Mouse (Mus musculus): ENCODE measurements at regions not wholly inside any gene's neighbourhood (a gene's known extent, or its start where the extent isn't known, plus 50 kb on each side); places are given as distances from the start of the nearest gene placed in this dataset.

- no peak for DNase-seq (ENCODE audit: low spot score)
- intact Hi-C loops (cut with DNase I), result no loop called here
These were observed 88.2 kb upstream of the Lifr start for GRCm38 (mm10) chr15:7002226-7002625.

DNA sequence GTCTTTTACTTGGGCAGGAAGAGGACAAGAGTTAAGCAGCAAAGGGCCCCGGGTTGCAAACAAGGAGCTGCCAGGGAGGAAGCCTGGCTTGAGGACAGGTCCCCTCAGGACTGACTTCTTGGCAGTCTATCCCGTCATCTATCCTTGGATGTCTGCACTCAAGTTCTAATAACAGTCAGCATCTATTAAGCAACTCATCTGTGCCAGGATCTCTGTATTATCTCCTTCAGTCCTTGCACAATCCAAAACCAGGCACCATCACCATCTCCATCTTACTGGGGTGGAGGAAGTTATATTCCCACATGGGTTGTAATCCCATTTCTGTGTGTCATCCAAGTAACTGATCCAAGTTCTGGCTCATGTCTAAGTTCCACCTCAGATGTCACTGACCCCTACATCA is 87.1 kb upstream of the Lifr start:
- intact Hi-C loops (cut with DNase I), result no loop called here
- DNase-seq (ENCODE audit: low spot score), result no peak

DNA sequence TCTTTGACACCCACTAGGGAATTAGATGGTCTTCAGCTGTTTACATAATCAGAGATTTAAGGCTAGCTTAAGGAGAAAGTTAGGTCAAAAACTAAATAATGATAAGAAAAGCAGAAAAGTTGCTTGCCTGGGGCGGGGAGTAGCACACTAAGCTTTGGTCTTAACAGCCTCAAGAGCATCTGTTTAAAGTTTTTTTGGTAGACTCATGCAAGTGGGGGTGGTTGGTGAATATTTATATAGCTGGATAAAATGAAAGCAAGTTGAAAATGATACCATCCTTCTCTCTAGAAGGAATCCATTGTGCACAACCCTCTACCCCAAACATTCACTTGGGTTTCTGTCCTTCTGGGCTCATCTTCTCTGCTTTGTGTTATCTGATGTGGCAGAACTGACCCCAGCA is 85.3 kb upstream of the Lifr start:
- intact Hi-C loops (cut with DNase I), result loop anchor here (5.0 kb wide), 1 partner anchor 88 kb away; no protein-coding TSS in a partner anchor
- DNase-seq (ENCODE audit: low spot score), result no peak

GRCm38 (mm10) chr15:7006271-7006670 is 84.1 kb upstream of the Lifr start:
- intact Hi-C loops (cut with DNase I), result loop anchor here (5.0 kb wide), 1 partner anchor 89 kb away; no protein-coding TSS in a partner anchor
- DNase-seq (ENCODE audit: low spot score), result no peak

DNA sequence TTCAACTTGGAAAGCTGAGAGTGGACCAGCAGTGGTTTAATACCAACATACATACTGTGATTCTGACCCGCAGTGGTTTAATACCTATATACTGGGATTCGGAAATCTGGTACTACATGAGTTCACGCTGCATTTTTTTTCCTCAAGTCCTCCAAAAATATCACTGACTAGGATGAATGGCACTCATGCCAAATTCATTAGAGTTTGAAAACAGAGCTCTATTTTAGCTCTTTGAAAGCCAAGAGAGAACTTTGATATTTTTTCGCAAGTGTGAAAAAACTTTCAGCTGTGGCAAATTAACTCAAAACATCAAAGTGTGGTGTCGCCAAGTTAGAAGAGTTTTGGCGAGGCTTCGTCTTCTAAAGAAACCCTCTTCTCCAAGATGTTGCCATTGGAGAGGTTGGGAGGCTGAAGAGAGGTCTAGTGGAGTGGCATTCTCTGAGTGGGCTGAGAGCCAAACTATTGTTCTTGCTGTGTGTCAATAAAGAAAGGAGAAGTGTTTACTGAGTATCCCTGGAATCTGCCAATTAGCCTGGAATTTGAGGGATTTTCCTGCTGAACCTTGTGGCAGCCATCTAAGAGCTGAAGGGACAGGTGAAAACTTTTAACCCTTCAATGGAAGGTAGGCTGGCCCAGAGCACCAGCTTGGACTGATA is 81.6 kb upstream of the Lifr start:
- intact Hi-C loops (cut with DNase I), result loop anchor here (5.0 kb wide), 1 partner anchor 92 kb away; no protein-coding TSS in a partner anchor
- DNase-seq (ENCODE audit: low spot score), result no peak

DNA sequence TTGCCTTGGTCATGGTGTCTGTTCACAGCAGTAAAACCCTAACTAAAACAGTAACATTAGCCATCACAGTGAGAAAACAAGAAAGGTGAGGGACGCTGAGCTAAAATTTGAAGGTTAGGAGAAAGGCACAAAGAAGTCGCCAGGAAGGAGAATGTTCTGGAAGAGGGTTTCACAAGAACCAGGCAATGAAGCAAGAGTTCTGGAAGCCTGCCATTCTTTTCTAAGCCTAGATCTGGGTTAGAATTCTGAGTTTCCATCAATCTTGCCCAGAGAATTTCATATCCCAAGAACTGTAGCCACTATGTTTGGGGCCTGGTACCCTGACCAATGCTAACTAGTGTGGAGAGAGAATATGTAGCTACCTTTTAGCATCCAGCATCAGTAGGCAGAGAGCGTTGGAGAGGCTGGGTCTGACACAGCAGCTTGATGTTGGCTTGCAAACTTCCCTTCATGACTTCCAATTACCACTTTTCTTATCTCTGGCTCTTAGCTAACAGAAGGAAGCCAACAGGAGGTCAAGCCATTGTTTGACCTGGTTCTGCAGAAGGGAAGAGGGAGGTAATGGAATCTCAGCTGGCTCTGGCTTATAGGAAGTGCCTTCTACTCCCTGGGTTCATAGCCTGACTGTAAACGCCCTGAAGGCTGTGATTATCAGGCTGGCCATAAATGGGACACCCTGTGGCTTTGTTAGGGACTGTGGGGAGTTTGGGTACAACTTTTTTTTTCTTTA is 79.3 kb upstream of the Lifr start:
- no peak for DNase-seq (ENCODE audit: low spot score)
- intact Hi-C loops (cut with DNase I), result no loop called here

DNA sequence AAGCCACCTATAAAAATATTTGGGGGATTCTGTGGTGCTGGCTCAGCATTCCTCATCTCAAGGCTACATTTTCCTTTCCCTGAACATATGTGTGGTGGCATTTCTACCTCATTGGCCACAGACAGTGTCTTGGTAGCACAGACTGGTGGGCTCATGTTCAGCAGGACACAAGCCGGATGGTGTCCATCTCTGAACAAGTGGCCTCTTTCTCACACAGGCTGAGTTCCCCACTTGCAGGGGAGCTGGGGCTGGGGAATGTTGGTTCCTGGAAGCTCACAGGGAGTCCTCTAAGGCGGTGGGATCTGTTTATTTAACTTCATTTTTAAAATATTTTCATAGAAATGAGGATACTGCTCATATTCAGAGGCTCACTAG is 78.7 kb upstream of the Lifr start:
- intact Hi-C loops (cut with DNase I), result no loop called here
- no peak for DNase-seq (ENCODE audit: low spot score)

DNA sequence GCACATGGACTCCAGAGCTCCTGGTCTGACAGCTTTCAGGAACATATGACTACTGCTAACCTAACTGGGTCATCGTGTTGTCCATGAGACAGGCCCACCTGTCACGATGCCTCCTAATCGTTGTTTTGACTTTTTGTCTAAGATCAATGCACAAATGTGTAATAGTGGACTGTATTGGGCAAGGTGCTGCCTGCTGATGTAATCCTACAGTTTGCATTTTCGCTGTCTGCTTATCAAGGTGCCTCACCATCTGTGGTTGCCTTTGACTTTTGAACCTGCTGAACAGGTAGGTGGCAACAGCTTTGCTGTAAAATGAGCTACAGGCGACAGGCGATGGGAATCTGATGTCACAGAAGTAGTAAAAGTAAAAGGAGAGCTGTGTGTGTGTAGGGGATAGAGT is 78.0 kb upstream of the Lifr start:
- no peak for DNase-seq (ENCODE audit: low spot score)
- intact Hi-C loops (cut with DNase I), result no loop called here

DNA sequence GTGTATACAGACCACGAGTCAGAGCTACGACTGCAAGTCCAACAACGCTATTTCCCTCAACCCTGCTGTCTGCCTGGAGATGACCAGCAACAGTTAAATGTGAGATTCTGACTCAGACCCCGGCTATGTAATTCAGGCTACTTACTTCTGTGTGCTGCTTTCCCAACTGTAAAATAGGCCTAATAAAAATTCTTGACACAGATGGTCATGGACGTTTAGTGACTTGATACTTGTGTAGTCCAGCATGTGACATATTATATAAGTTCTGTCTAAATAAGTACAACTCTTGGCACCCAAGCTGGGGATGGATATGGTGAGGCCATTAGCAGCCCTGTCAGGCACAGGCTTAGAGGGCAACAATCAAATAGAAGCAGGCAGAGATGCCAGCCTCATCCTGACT is 77.4 kb upstream of the Lifr start:
- intact Hi-C loops (cut with DNase I), result no loop called here
- no peak for DNase-seq (ENCODE audit: low spot score)

DNA sequence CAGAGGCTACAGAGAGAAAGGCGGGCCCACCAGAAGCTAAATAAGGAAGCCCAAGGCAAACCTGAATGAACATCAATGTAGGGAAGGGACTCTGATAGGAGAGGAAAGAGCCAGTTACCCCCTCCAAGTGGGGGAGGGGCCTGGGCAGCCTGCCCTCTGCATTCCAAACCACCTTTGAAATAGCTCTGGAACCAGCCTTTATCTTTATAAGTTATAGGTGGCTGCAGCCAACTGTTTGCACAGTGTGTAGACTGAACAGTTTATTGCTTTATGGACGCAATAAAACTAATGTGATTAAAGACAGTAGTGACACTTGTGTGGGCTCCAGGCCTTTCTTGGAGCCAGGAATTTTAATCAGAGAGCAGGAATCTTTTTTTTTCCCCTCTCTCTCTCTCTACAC is 75.4 kb upstream of the Lifr start:
- intact Hi-C loops (cut with DNase I), result no loop called here
- no peak for DNase-seq (ENCODE audit: low spot score)

DNA sequence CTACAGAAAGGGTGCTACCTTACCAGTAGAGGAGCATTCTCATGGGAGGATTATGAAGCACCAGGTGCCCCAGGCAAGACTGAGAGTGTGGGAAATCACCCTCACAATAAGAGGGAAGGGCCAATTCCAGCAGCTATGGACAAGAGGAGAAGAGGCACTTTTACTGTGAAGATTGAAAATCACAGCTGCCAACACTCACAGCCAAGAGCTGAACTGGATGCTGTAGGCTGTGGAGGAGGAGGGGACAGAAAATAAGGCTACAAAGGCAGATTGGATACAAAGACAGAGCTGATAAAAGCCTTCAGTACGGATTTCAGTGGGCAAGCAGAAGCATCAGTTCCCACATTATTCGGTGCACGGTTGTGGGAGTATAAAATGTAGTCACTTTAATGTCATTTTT is 74.4 kb upstream of the Lifr start:
- no peak for DNase-seq (ENCODE audit: low spot score)
- intact Hi-C loops (cut with DNase I), result no loop called here

DNA sequence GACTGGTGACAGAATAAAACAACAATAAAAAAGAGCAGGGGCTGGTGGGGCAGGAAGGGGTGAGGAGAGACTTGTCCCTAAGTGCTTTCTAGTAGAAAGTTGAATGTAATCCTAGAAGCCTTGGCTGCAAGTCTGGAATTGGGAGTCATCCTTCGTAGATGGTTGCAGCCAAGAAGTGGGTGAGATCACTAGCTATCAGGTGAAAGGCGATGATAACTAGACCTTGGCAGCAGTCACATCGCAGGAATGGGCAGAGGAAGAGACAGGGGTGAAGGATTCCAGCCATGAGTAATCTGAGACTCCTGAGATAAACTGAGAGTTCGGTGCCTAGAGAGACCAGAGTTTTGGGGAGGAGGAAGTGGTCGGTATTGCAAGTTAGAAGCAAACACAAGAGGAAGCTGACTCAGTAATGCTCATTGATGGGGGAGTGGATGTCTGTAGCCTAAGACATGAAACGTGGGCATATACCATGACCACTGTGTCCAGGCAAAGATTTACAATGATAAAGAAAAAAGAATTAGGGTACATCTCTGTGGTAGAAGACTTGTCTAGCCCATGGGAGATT is 73.1 kb upstream of the Lifr start:
- intact Hi-C loops (cut with DNase I), result no loop called here
- no peak for DNase-seq (ENCODE audit: low spot score)

DNA sequence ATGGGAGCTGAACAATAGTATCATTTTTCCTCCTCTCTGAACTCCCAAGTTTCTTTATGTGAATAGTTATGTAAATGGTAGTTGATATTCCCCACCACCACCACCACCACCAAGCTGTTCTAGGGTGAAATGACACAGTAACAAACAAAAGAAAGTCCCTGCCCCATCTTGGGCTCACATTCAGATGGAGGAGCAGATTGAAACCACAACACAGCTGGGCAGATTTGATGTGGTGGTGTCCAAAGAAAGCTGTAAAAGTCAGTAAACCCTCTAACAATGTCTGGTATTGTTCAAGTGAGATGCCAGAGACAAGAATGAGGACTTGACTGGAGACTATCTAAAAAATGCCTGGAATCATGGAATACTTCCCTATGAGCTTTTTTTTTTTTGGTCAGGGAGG is 67.8 kb upstream of the Lifr start:
- no peak for DNase-seq (ENCODE audit: low spot score)
- intact Hi-C loops (cut with DNase I), result no loop called here

DNA sequence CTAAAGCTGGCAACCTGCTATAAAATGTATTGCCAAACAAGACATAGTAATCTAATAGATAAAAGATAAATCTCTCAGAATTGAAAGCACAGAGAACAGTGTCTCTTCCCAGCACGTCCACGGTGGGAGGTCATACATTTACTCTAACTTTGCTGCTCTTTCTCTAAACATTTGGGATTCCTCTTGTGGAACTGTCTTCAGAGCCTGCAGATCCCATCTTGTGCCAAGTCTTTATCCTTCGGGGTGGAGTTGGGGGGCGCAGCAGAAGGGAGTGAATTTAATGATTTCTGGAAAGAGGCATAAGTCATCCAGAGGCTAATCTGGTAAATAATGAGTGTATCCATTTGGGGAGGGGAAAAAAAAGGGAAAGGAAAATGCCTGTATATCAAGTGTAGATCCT is 65.2 kb upstream of the Lifr start:
- DNase-seq (ENCODE audit: low spot score), result no peak
- intact Hi-C loops (cut with DNase I), result no loop called here

DNA sequence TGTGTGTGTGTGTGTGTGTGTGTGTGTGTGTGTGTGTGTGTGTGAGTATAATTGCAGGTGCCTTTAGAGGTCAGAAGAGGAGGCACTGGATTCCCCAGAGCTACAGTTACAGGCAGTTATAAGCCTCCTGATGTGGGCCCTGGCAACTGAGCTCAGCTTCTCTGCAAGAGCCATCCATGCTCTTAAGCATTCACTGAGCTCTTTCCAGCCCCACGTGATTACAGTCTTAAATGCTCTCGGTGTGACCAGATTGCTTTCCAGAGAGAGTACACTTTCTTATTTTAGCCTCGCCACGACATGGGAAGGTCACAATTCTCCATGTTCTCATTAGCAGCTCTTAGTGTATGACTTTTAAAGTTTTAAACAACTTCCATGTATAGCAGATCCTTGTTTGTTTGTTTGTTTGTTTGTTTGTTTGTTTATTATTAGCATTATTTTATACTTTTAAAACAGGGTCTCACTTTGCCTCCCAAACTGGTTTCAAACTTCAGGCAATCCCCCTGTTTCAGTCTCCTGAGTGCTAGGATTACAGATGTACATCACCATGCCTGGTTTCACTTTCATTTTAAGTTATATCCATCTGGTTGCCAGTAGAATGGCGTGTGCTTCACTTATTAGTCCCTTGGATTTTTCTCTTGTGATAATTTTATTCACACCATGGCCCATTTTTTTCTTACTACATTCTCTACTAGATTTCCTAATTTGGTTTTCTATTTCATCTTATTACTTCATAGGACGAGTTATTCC is 58.9 kb upstream of the Lifr start:
- intact Hi-C loops (cut with DNase I), result no loop called here
- no peak for DNase-seq (ENCODE audit: low spot score)

DNA sequence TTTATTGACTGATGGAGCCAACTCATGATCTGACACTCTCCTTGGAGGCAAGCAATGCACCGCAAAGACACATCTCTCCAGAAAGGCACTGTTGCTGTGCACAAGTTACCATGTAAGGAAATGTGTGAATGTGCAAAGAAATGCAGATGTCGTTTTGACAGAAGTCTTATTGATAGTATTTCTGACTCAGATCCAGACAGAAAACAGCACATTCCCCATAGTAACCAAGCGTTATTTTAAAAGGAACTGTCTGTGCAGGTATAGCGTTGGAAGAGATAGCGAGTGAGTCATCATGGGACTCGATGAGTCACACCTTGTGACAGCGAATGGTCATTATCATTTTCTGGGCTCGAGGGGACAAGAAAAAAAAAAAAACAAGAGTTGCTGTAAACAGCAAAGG is 52.9 kb upstream of the Lifr start:
- no peak for DNase-seq (ENCODE audit: low spot score)
- intact Hi-C loops (cut with DNase I), result no loop called here

GRCm38 (mm10) chr15:7039119-7039518 is 51.3 kb upstream of the Lifr start:
- intact Hi-C loops (cut with DNase I), result no loop called here
- no peak for DNase-seq (ENCODE audit: low spot score)

GRCm38 (mm10) chr15:7039825-7040224 is 50.6 kb upstream of the Lifr start:
- intact Hi-C loops (cut with DNase I), result no loop called here
- DNase-seq (ENCODE audit: low spot score), result no peak
